Mouse (Mus musculus): ENCODE measurements around the gene Ppargc1a.

DNA sequence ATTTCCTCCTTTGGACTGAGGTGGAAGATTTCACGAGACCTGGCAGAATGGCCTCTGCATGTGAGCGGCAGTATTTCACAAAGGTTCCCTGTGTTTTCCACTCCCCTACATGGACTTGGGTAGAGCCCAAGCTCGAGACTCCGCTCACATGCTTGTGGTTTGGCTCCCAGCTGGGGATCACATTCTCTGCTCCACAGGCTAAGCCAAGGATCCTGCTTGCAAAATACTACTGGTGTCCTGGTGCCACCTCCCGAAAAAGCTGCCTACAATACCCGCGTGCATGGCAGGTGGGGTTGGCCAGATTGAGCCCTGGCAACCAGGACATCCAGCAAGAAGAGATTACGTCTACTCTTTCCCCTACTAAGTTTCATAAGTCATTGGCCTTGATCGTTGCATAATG lies 28.1 kb upstream of the Ppargc1a start:
- no peak for TF ChIP-seq CTCF (IDR thresholded peaks at IDR 0.05; ENCODE audit: borderline replicate concordance, control insufficient read depth, extremely low read depth, insufficient read depth, low read length, poor library complexity)
- TF ChIP-seq POLR2A (IDR thresholded peaks at IDR 0.05; ENCODE audit: control insufficient read depth, extremely low read depth, insufficient read depth, low read length, poor library complexity) = no peak

Data from thymus, adult 2 months (tissue).